Mouse (Mus musculus): ENCODE measurements around the gene Tmem151b.

- no peak for TF ChIP-seq POLR2A (IDR thresholded peaks at IDR 0.05; ENCODE audit: control insufficient read depth, low read depth, low read length)
- no peak for TF ChIP-seq CTCF (IDR thresholded peaks at IDR 0.05; ENCODE audit: control insufficient read depth, insufficient read depth, insufficient replicate concordance, low read depth, low read length)
Observed at GRCm38 (mm10) chr17:45582715-45583355, 33.4 kb upstream of the Tmem151b start.
